Mouse (Mus musculus): ENCODE measurements at regions not wholly inside any gene's neighbourhood (a gene's known extent, or its start where the extent isn't known, plus 50 kb on each side); places are given as distances from the start of the nearest gene placed in this dataset.

DNA sequence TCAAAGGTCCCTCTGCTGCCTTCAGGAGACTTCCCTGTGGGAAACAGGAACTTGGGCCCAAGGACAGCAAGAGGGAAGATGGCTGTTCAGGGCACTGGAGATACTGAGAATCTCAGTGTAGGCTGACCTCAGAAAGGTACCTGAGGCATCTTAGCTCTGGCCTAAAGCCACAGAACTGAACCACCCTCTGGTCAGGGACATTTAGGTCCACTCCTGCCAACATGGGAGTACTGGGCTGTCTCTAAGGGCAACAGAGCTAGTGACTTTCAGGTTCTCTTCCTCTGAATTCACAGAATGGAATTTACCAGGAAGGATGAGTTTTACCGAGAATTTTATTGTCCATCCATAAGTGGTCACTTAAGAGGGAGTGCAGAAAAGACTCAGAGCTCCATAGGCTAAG lies 140.0 kb upstream of the Dynlrb2 start:
- TF ChIP-seq POLR2A (IDR thresholded peaks at IDR 0.05; ENCODE audit: extremely low read depth, insufficient read depth, low read length) (no peak), CTCF (IDR thresholded peaks at IDR 0.05; ENCODE audit: low read depth, low read length) (no peak)

All from liver, adult 2 months (tissue).